Mouse (Mus musculus) stomach, embryonic 16.5 days (tissue): ENCODE results near the gene Col18a1. TPM values are rescaled to one million over a fixed set of nuclear protein-coding genes. Genes with fewer than 3 reads are reported as not detected.

Source experiments
- ATAC-seq: fragments of 200-750 bp; cut with Nextera tagmentation; 2 replicates; pipeline ENCODE4 v1.8.0; 2017; ENCODE audit warnings: moderate number of reproducible peaks, moderate TSS enrichment; ENCODE audit not compliant: insufficient read depth, low FRiP score
- H3K27ac ChIP-seq: fragments of 300-500 bp; sonication (generic); 2 replicates; pipeline ENCODE4 v1.5.1; 2014; ENCODE audit warnings: low read length
- H3K27me3 ChIP-seq: fragments of 300-500 bp; sonication (generic); 2 replicates; pipeline ENCODE4 v1.6.1; 2014; ENCODE audit warnings: low read length, control low read depth, mixed read lengths; ENCODE audit not compliant: control insufficient read depth, insufficient read depth
- H3K36me3 ChIP-seq: fragments of 300-500 bp; sonication (generic); 2 replicates; pipeline ENCODE4 v1.6.1; 2014; ENCODE audit warnings: low read length; ENCODE audit not compliant: control insufficient read depth, insufficient read depth
- H3K4me1 ChIP-seq: fragments of 300-500 bp; sonication (generic); 2 replicates; pipeline ENCODE4 v1.6.1; 2014; ENCODE audit warnings: low read length, control low read depth, mixed read lengths; ENCODE audit not compliant: control insufficient read depth, insufficient read depth
- H3K4me2 ChIP-seq: fragments of 300-500 bp; sonication (generic); 2 replicates; pipeline ENCODE4 v1.6.1; 2014; ENCODE audit warnings: low read depth, low read length, mixed read lengths
- H3K4me3 ChIP-seq: fragments of 300-500 bp; sonication (generic); replicated peaks from 2 replicates; pipeline ENCODE4 v1.5.1; 2014; ENCODE audit warnings: mild to moderate bottlenecking, low read length
- H3K9ac ChIP-seq: fragments of 300-500 bp; sonication (generic); 2 replicates; pipeline ENCODE4 v1.6.1; 2014; ENCODE audit warnings: low read length
- H3K9me3 ChIP-seq: fragments of 300-500 bp; sonication (generic); replicated peaks from 2 replicates; pipeline ENCODE4 v1.6.1; 2016; ENCODE audit warnings: low read length, control low read depth; ENCODE audit not compliant: control insufficient read depth
- WGBS: fragments of 180-500 bp; shearing (Covaris S2); extraction: QIAGEN DNeasy Blood & Tissue Kit; methylation state at CpG from one replicate; pipeline ENCODE4 v1.1.7; 2014; 5-methylcytosine and 5-hydroxymethylcytosine counted together
- polyA plus RNA-seq: library from polyadenylated mRNA; unstranded; fragments of >200 nt; fragmentation: Nextera tagmentation; extraction: Ambion mirVana; gene quantifications from 2 replicates; pipeline ENCODE4 v1.2.1, GENCODE M21; 2015

The Col18a1 gene
- polyA plus RNA-seq, 1 experiment from 2014 or later = 82.2 TPM

- 57% methylated on average over 17 of the region's 17 CpGs for WGBS
Observed at GRCm38 (mm10) chr10:77192745-77193144, 26.4 kb upstream of the Col18a1 start.

GRCm38 (mm10) chr10:77190967-77191915 is 24.9 kb upstream of the Col18a1 start:
- H3K27ac ChIP-seq = no peak overlapping the region
- H3K36me3 ChIP-seq = no peaks in the 10 kb centered on the region
- no peaks in the 10 kb centered on the region for H3K9me3 ChIP-seq
- no peaks in the 10 kb centered on the region for H3K27me3 ChIP-seq
- no peak overlapping the region for H3K9ac ChIP-seq
- H3K4me2 ChIP-seq = no peak overlapping the region
- ATAC-seq = 0 out of 2 replicates have a peak, but pooled peaks have one; percentile 33
- H3K4me1 ChIP-seq = 0 out of 2 replicates have a peak, but pooled peaks cover 4% of the 10 kb centered on the region
- H3K4me3 ChIP-seq = no peak overlapping the region
- 38% methylated on average over 10 of the region's 10 CpGs for WGBS

More at GRCm38 (mm10) chr10:77192745-77193144, 26.4 kb upstream of the Col18a1 start:
- 0 out of 2 replicates have a peak, but pooled peaks cover 4% of the 10 kb centered on the region for H3K4me1 ChIP-seq
- no peaks in the 10 kb centered on the region for H3K36me3 ChIP-seq
- H3K27me3 ChIP-seq = no peaks in the 10 kb centered on the region
- no peak overlapping the region for H3K4me3 ChIP-seq
- no peak overlapping the region for H3K9ac ChIP-seq
- H3K9me3 ChIP-seq = no peaks in the 10 kb centered on the region
- ATAC-seq = no peak
- H3K27ac ChIP-seq = no peak overlapping the region
- H3K4me2 ChIP-seq = no peak overlapping the region

DNA sequence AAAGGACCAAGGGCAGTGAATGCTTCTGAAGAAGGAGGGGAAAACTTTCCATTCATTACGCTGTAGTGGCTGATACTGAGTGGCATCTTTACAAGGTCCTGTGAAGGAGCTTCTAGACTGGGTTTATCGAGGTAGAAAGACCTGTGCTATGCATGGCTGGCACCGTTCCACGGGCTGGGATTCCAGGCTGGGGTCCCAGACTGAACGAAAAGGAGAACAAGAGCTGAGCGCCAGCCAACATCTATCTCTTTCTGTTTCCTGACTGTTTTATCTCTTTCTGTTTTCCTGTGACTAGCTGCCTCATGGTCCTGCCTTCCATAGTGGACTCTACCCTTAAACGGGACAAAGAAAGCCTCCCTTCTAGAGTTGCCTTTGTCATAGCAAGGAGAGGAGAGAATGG is 21.1 kb upstream of the Col18a1 start:
- H3K4me2 ChIP-seq = no peak overlapping the region
- H3K9ac ChIP-seq = no peak overlapping the region
- H3K4me3 ChIP-seq = no peak overlapping the region
- 55% methylated on average over 7 of the region's 7 CpGs for WGBS
- H3K9me3 ChIP-seq = no peaks in the 10 kb centered on the region
- no peaks in the 10 kb centered on the region for H3K27me3 ChIP-seq
- H3K27ac ChIP-seq = no peak overlapping the region
- no peaks in the 10 kb centered on the region for H3K36me3 ChIP-seq
- no peak for ATAC-seq
- 0 out of 2 replicates have a peak, but pooled peaks cover 4% of the 10 kb centered on the region for H3K4me1 ChIP-seq

DNA sequence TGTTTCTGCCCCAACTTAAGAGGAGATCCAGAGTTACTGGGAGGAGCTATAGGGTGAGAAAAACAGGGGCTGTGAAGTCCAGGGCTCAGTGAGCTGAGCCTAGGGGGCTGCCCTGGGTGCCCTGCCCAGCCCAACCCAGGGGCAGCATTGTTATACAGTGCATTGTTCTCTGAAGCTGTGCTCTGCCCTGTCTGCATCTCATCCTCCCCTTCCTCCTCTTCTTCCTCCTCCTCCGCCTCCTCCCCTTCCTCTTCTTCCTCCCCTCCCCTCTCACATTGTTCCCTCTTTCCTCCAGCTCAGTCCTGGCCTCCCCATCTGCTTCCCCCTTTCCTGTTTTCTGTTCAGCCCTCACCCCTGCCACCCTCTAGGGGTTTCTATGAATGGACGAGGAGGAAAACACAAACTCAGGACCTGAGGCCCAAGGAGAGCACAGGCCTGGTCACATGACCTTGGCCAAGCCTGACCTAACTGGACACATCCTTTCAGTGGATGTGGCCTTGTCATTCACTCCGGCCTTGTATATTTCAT is 16.5 kb upstream of the Col18a1 start:
- Histone ChIP-seq H3K9me3 (no peaks in the 10 kb centered on the region), H3K9ac (no peak overlapping the region), H3K27me3 (no peaks in the 10 kb centered on the region), H3K4me1 (no peaks in the 10 kb centered on the region), H3K36me3 (no peaks in the 10 kb centered on the region), H3K4me3 (no peak overlapping the region), H3K4me2 (no peak overlapping the region), H3K27ac (no peak overlapping the region)
- peak; percentile 72 for ATAC-seq
- WGBS = 67% methylated on average over 3 of the region's 3 CpGs

DNA sequence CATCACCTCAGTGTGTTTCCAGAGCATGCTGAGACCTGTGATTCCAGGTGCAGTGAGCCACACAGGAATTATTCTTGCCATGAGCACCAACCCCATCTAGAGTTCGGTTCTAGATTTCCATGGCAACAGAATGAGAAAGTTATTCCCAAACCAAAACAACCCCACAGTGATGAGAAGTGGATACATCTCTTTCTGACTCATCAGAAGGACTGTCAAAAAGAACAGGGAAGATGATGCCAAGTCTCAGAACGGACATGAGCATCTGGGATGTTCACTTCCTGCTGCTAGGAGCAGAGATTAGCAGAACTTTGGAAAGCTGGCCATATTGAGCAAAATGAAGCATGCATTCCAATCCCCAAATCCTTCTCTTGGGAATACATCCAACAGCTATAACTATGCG is 13.8 kb upstream of the Col18a1 start:
- no peak for ATAC-seq
- Histone ChIP-seq H3K4me3 (no peak overlapping the region), H3K4me2 (no peak overlapping the region), H3K9ac (no peak overlapping the region), H3K27me3 (no peaks in the 10 kb centered on the region), H3K36me3 (no peaks in the 10 kb centered on the region), H3K4me1 (no peaks in the 10 kb centered on the region), H3K27ac (no peak overlapping the region), H3K9me3 (no peaks in the 10 kb centered on the region)
- 72% methylated on average over 3 of the region's 3 CpGs for WGBS

- WGBS = 71% methylated on average over 7 of the region's 7 CpGs
- no peaks in the 10 kb centered on the region for H3K36me3 ChIP-seq
Observed at GRCm38 (mm10) chr10:77178691-77179090, 12.3 kb upstream of the Col18a1 start.

GRCm38 (mm10) chr10:77170400-77170799 is 4.1 kb upstream of the Col18a1 start:
- H3K4me2 ChIP-seq = no peak overlapping the region
- H3K9me3 ChIP-seq = no peaks in the 10 kb centered on the region
- no peak overlapping the region for H3K4me3 ChIP-seq
- no peak overlapping the region for H3K9ac ChIP-seq
- no peak for ATAC-seq
- H3K27ac ChIP-seq = no peak overlapping the region
- H3K4me1 ChIP-seq = peaks cover 14% of the 10 kb centered on the region; the same call in 1 of the 2 replicates
- H3K36me3 ChIP-seq = no peaks in the 10 kb centered on the region
- WGBS = 71% methylated on average over 6 of the region's 6 CpGs
- peaks cover 10% of the 10 kb centered on the region; the same call in 1 of the 2 replicates for H3K27me3 ChIP-seq

More at GRCm38 (mm10) chr10:77178691-77179090, 12.3 kb upstream of the Col18a1 start:
- Histone ChIP-seq H3K27me3 (no peaks in the 10 kb centered on the region), H3K9me3 (no peaks in the 10 kb centered on the region), H3K27ac (no peak overlapping the region), H3K4me1 (no peaks in the 10 kb centered on the region), H3K9ac (no peak overlapping the region), H3K4me2 (no peak overlapping the region), H3K4me3 (no peak overlapping the region)
- no peak for ATAC-seq

DNA sequence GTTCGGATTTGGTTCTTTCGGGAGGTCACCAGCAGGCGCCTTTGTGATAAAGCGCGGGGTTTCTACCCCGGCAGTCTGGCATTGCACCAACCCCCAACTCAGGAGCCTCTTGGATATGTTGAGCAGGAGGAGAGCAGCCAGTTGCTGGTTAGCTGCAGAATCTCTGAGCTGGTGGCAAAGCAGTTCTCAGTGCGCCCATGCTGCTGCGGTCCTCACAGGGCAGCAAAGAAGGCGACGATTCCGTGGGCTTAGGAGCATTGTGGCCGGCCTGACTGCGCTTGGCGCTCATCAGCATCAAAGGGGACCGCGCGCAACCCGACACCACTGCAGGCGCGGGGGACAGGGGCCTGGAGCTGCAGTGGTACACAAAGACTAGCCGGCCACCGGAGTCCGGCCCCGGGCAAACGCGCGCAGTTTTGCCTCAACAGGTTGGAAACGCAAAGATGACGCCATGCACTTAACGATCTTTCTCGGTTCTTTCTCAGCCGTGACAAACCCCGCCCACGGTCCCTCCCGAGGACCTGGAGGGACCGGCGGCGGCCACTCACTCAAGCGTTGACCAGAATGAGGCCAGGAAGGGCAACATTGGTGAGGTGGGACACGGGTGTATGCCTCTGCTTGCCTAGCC is 916 bp downstream of the Col18a1 start:
- WGBS = 1% methylated on average over 40 of the region's 40 CpGs
- ATAC-seq = peak; percentile 26; the same call in 1 of the 2 replicates
- Histone ChIP-seq H3K4me2 (peak overlapping the region; percentile 86), H3K9me3 (no peaks in the 10 kb centered on the region), H3K27ac (no peak overlapping the region), H3K9ac (peak overlapping the region; percentile 60), H3K4me3 (peak overlapping the region; percentile 52), H3K4me1 (peaks cover 26% of the 10 kb centered on the region), H3K27me3 (peaks cover 14% of the 10 kb centered on the region; the same call in 1 of the 2 replicates), H3K36me3 (no peaks in the 10 kb centered on the region)
